Mouse (Mus musculus) megakaryocyte-erythroid progenitor cell, adult 5-6 weeks (primary cell): ENCODE results near the gene Slc2a12. TPM values are rescaled to one million over a fixed set of nuclear protein-coding genes. Genes with fewer than 3 reads are reported as not detected.

Experiments used
- ATAC-seq: replicated peaks from 2 replicates; pipeline ENCODE4 v1.8.0; 2016; ENCODE audit warnings: mild to moderate bottlenecking, inconsistent platforms; ENCODE audit not compliant: severe bottlenecking, poor library complexity, low FRiP score, low TSS enrichment
- total RNA-seq, 2 experiments: library from RNA; stranded (forward) in 1 of 2; stranded (reverse) in 1 of 2; fragments of 200-1000, 215-1000 nt in 1 of 2; fragments of >200 nt in 1 of 2; fragmentation: Nextera tagmentation in 1 of 2; gene quantifications; 2 replicates each; pipeline ENCODE4 v1.2.3; 2014 to 2017

Slc2a12 gene
- total RNA-seq, 2 experiments from 2014 or later: not detected

DNA sequence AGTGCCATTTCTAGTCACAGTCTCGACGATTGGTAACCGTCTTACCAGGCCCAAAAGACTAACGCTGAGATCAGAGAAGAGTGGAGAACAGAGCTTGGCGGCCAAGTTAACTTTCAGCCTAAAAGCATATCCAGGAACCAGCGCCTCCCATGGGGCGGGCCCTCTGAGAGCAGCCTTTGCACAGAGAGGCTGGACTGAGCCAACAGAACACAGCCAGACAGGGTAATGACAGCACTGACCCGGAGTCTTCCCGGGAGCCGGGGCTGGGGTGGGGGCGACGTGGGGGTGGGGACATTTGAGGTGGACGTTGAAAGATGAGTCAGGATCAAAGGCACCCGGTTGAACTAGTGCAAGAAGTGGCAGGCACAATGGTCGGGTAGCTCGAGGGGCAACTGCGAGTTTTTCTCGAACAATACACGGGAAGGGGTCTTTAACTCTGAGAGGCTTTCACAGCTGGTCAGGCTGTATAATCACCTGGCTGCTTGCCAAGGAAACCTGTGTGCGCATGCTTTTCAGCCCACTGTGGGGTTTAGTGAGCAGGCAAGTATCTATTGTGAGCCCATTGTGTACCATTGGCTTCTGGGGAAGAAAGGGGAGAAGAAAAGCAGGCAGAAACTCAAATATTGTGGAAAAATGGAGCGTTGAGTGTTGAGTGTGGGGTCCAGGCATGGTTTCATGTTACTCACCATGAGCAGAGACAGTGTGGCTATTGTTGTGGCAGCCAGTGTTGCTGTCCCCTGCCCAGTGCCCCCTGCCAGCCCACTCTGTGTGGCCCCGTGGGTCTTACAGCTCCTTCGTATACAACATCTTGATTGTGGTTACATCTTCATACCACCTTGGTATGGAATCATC is 13.9 kb downstream of the Slc2a12 start:
- ATAC-seq: no peak

DNA sequence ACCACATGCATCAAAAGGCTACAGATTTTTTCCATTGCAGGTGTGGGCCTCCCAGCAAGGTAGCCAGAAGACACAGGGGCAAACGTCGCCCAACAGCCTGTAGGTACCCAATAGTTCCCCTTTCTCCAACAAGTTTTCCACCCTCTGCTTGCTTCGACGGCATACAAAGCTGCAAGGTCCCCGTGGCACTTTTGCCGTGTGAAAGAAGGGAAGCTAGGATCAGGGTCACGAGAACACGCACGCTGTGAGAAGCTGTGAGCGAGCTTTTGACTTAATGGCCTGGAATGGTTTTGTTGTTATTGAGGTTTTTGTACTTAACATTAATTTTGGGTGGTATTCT is 14.5 kb downstream of the Slc2a12 start:
- ATAC-seq: no peak

DNA sequence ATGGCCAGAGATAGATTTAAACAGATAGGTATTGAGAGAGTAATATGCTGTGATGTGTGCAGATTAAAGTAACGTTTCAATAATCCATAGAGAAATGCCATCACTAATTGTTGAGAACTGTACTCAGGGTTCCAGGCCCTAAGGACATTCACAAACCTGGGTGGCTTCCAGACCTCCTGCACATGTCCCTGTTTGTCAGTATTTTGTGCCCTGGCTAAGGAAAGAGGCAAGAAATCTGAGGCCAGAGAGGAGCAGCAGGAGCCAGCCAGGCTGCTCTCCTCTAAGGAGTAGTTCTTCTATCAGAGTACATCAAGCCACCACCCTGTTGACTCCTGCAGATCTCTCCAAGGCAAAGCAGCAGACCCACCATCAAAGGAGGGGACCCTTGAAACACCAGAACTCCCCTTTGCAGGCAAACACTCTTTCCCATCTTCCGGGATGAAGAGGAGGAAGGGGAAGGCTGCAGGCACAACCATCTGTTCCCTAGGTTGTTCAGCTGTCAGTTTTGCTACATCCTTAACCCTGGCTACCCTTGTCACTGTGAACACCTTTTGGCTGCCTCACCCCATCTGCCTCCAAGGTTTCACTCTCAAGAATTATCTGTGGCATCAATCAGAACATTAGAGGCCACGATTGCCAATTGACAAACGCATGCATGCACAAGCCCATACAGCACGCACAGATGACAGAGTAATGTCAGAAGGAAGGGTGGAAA is 15.6 kb downstream of the Slc2a12 start:
- ATAC-seq: no peak

DNA sequence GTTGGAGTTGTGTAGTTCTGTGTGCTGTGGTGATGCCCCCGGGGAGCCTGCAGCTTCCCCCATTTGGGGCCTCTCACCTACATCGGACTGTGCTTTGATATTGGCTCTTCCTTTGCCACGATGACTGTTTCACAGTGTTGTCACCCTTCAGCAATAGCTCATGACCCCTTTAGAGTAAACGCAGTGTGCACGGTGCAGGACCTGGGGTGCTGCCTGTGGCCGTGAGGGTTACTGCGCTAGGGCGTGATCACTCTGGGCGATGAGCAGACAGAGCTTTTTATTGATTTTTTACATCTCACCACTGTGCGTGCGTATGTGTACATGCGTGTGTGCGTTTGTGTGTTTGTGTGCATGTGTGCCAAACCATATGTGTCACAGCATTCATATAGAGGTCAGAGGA is 23.7 kb downstream of the Slc2a12 start:
- ATAC-seq: no peak

DNA sequence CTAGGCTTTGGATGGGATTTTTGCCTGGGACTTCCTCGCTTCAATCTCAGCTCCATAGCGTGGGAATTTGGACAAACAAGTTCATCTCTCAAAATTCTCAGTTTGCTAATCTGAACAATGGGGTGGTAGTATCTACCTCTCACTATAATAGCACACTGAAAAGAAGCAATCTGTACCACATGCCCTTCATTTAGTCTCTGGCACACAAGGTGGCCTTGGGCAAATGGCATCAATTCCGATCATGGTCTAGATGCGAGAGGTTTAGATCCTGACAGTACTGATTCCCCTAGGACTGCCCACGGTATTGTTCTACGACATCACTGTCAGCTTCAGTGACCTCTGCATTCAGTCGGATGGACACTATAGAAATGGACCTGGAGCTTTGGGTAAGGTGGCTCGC is 29.4 kb downstream of the Slc2a12 start:
- no peak for ATAC-seq

DNA sequence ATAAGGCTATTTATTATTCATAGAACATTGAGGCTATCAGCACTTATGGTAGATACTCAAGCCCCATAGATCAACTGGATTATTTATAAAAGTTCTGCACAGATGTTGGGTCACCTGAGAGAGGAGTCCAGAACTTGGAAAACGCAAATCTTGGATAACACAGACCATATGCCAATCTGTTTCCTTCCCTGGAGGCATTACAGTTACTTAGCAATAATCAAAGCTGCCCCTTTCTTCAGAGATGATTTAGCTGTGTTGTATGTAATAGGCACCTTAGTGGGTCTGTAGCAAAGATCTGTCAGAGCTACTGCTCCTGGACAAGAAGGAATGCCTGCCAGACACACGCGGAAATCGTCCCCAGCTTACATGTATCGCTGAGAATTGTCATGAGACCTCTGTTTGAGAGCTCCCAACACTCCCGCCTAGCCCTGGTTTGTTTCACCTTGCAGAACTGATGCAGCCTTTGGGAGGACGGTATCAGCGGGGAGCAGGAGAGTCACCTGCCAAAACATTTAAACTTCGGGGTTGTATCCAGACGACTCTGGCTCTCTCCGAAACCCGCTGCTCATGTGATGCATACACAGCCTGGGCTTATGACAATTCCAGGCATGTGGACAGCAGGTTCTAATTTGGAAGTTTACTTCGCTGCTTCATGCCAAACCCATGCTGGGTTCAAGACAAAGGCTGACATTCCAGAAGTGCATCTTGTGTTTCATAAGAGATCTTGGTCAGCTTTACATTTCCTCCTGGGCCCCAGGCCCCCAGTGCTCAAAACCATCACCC is 31.2 kb downstream of the Slc2a12 start:
- no peak for ATAC-seq

DNA sequence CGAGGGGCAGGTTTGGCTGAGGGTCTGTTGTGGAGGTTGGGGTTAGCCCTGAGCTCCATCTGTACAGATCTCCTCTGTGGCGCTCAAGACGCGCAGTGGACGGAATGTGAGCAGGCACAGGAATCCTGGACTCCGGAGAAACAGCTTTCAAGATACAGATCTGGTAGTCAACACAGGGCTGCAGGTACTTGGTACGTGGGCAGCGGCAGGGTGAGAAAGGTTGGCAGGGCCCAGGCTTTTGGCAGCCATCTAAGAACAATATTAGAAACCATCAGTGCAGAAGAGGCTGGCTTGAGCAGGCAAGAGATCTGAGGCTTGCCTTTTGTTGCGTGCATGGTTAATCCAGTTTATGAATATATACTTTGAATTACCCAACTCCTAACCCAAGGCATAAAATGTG is 51.4 kb downstream of the Slc2a12 start:
- ATAC-seq: no peak

DNA sequence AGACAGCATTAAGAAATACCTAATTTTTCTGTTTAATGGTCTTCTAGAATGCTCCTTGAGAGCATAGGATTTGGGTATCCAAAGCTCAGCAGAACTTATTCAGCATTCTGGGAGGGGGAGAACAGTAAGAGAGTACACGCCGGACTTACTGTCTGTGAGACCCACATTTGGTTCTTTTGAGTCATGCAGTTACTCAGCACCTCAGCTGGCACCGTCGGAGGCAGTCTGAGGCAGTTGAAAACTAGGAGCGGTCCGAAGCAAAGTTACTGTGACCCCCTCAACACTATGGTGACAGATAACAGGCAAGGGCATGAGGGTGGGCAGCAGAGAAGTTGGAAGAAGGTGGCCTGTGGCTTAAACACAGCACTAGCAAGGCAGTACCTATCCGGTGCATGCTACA is 52.1 kb downstream of the Slc2a12 start:
- no peak for ATAC-seq

DNA sequence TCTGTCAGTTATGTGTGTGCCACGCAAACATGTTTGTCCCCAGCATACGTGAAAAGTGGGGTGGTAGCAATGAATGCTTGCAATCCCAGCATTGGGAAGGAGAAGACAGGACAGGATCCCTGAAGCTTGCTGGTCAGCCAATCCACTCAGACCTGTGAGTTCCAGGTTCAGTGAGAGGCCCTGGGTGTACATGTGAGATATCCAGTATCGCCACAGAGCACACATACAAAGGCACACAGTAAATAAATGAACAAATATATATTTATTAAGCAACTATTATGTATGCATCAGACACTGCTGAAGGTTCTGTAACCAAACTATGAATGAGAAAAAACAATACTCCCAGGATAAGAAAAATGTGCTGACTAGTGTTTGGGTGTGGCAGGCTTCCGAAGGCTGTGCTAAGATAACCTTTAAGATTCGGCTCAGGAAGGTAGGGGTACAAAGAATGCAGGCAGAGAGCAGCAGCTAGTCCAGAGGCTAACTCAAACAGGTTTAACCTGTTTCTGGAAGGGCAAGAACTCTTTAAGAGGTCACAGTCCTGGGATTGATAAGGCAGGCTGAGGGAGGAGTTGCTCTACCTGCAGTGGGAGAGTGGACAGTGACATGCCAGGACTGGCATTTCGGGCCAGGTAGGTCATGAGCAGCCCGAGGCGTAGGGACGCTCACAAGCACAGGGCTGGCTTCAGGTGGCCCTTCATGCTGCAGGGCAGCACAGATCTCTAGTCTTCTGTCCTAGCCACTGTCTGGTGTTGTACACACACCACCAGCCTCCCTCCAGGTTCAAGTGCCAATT is 53.5 kb downstream of the Slc2a12 start:
- ATAC-seq: no peak

DNA sequence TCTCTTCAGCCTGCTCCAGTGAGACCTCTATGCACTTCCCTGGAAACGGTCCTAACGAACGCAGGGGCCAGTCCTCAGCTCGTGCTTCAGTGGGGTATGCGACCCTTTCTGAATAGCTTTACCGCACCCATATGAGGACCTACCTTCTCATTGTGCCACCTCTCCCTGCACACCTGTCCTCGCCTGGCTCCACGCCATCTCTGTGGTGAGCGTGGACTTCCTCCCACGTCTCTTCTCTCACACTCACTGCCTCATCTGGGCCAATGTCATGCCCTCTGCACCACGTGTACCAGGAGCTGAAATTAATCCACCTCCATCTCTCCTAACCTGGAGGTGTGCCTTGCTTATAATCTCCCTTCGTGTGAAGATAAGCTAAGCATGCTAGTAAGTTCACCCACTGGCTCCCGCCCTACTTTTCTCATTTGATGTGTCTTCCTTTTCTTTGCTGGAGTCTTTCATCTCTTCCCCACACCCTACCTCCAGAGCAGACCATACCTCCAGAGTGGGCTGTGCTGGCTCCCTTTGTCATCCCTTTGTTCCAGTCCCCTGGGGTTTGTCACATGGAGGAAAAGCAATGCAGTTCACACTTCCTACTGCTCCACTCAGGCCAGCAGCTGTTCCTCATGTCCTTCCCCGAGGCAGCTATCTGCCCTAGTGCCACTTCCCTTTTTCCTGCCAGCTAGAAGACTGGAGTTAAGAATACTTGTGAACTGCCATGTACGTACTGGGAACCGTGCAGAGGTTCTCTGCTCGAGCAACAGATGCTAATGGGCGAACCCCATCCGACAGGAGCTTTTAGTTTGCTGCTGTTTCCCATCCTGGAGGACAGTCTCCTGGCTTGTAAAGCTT is 54.9 kb downstream of the Slc2a12 start:
- ATAC-seq: no peak

DNA sequence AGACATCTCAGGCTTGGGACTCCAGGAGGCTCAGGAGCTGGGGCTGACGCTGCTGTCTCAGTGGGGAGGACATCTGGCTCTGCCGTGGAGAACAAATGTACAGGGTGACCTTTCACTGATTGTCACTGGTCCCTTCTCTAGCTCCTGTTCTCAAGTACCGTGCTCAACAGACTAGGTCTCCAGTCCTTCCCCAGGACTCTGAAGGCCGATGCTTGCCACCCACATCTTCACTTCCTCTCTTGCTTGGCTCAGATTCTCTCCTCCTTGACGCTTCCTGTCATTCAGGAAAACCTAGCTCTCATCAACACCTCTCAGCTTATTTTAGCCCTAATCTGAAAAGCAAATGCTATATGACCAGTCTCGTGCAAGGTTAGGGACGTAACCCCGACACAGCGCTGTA is 56.0 kb downstream of the Slc2a12 start:
- no peak for ATAC-seq

DNA sequence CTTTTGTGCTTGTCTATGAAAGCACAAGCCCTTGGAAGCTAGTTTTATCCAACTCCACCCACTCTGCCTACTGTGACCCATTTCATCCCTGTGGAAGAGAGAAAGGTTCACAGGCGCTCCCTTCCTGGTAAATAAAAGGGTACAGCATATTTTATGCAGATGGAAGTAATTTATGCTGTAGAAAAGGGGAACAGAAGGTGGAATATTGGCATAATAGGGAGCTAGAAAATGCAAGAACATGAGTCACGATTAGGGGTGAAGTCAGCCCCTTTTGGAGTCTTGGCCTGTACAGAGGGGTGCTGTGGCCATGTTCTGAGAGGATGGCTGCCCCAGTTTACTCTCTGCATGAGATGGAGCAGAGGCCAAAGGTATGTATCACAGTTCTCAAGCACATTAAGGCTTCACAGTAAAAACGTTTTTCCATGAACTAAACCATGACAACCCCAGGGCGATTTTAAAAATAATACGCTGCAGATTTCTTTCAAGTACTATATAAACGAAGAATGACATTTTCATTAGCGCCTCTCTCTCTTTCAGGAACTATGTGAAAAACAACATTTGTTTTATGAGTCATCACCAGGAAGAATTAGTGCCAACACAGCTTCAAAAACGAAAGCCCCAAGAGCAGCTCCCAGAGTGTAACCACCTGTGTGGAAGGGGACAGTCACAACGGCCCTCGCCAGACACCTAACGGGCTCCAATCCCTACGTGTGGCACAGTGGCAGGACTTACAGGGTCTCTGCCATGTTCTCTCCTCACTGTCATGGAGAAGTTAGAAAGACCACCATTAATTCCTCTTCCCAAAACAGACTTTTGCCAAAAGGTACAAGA is 56.9 kb downstream of the Slc2a12 start:
- ATAC-seq: no peak

DNA sequence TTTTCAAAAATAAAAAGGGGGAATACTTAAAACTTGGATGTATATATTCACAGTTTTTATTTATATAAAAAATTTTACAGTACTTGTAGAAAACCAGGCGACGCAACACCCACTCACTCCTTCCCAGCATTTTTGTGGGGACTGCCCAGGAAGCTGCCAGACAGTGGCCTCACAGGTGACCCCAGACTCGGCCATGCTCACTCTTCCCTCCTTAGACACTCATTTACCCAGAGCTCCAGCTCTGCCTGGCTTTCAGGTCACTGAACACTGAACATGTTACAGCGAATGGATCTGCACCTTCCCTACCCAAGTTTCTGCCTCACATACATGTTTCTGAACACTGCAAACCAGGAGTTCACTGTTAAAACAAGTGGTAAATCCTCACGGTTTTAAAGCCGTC is 59.0 kb downstream of the Slc2a12 start:
- ATAC-seq: no peak

DNA sequence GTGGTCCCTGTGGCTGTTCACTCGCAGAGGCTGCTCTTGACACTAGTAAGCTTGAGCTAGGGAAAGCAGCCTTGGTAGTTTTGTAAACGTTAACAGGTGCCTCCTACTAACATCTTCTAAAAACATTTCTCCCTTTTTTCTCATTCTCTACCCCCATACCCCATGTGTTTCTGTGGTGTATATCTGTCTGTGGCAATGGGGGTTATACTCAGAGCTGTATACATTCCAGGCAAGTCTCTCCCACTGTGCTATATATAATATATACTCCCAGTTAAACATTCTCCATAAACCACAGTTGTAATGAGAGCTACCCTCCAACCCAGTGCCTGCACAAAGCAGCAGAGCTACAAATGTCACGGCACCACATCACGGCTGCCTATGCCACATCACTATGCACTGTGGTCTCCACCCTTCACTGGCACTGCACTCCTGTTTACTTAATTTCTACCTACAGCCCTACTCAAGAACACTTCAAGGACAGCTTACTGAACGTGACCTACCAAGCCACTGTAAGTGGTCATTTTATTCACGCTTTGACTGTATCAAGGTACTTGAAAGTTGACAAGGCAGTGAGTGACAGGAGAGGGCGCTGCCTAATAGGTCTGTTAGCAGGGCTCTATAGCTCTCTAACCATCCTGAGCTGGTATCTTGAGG is 63.5 kb downstream of the Slc2a12 start:
- no peak for ATAC-seq

DNA sequence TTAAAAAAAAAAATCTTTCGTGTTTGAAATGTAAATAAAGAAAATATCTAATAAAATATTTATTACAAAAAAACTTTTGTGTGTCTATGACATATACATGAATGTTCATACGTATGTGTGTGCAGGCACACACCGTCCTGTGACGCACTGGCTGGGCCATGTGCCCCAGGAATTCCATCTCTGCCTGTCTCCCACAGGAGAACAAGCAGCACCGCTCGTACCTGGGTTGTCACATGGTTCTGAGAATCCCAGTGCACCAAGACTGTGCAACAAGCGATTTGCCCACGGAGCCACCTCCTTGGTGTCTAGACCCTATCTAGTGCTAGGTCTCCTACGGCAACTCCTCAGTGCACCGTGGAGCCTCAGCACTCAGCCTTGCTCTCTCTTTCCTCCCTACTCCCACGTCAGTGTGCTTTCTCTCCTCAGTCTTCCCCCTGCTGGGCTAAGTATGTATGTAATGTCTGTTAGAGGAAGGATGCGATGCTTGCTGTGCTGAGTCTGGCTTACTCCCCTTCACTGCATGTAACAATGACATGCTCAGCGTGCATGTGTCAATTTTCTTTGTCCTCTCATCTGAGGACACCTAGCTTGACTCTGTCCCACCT is 65.5 kb downstream of the Slc2a12 start:
- no peak for ATAC-seq

DNA sequence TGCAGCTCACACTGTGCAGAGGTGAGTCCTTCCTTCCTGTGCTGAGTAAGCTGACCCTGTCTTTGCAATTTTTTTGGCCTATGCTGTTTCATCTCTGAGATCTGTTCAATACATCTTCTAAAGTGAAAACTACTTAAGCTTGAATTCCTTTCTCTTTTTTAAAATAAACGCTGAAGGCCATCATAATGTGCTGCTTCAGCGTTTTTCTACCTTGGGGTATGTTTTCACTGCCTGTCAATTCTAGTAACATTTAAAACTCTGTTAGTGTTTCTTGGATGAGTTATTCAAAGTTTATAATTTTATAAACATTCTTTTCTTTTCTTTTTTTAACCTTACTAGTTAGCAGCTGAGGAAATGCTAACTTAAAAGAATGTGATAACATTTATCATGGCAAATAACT is 68.1 kb downstream of the Slc2a12 start:
- ATAC-seq: no peak

DNA sequence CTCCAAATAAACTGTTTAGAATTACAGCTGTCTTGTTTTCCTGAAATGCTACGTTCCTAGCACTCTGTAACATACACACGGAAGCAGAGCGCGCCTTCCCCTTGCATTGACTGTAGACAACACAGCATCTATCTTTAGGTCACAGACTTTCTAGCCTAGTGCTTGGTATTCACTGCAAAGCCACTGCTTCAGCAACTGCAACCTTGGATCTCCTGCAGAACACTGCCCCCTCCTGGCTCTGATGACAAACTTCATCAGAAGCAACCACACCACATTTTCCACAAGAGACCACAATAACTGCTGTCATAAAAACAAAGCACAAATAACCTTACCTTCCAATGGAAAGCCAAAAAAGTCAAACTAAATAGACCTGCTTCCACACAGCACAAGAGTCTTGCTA is 69.7 kb downstream of the Slc2a12 start:
- peak; percentile 93 for ATAC-seq
